ENCODE assay signal across 7 mouse cellular contexts in genomic region chr15:42914099-42914498, GRCm38 (mm10).
DNase-seq lines count a peak whose midpoint lies in the region; ATAC-seq and TF ChIP-seq lines count a peak whose summit lies in the region.

No protein-coding gene starts in this region.

- peak; percentile 19 for DNase-seq in Patski (ENCODE audit: low read depth, low spot score)
- DNase-seq in cerebellum, postnatal 36 days, result peak; percentile 57 to 78
- DNase-seq in layer of hippocampus, adult 9-10 months (ENCODE audit: low spot score), result peak; percentile 57
- DNase-seq in right cerebral cortex, postnatal 25 days, result peak; percentile 70

- no peak overlapping the region for H3K4me3 ChIP-seq in E14TG2a.4 (replicated peaks; ENCODE audit: low read length)

- H3K36me3 ChIP-seq in E14TG2a.4 (ENCODE audit: insufficient read depth, low read length), result no peaks in the 10 kb centered on the region

- H3K27me3 ChIP-seq in E14TG2a.4 (ENCODE audit: insufficient read depth, low read length) (no peaks in the 10 kb centered on the region), Patski (no peaks in the 10 kb centered on the region)

- CTCF ChIA-PET in Patski (lab: Charles Lee), result interaction anchor here (0.8 to 1.7 kb wide), 5 partner anchors 9 to 927 kb away, joined by 3 to 4 read pairs (median 3); no protein-coding TSS in a partner anchor

- no peaks in the 10 kb centered on the region for H3K4me1 ChIP-seq in E14TG2a.4 (replicated peaks; ENCODE audit: low read depth, low read length)

- H3K9me3 ChIP-seq in E14TG2a.4 (ENCODE audit: low read length), result no peaks in the 10 kb centered on the region

- POLR2A ChIA-PET in Patski (lab: Charles Lee), result no interaction called here

- in situ Hi-C loops in Patski (cut with MboI; ENCODE audit: low pct_unique_long_range_greater_than_20kb), result loop anchor here (25.0 kb wide), 2 partner anchors 927 to 1727 kb away; no protein-coding TSS in a partner anchor

- peak; percentile 85 for ATAC-seq in Patski
- peak; percentile 75 for ATAC-seq in granulocyte monocyte progenitor cell, adult 5-6 weeks (replicated peaks; ENCODE audit: poor library complexity, severe bottlenecking)
- peak; percentile 92 for ATAC-seq in megakaryocyte progenitor cell, adult 5-6 weeks (replicated peaks; ENCODE audit: poor library complexity)

- TF ChIP-seq CTCF in E14TG2a.4 (conservative IDR thresholded peaks at IDR 0.05; ENCODE audit: low read length) (peak; percentile 89), Patski (IDR thresholded peaks at IDR 0.05) (peak; percentile 94)

Comparison
In these comparisons a context has a peak if more than half of its experiments do, and no peak if none do; other contexts are left out.
1. DNase-seq: peak in every context shown above with its lines; median percentile 70 in right cerebral cortex, postnatal 25 days; 68 in cerebellum, postnatal 36 days; 57 in layer of hippocampus, adult 9-10 months; 19 in Patski.